Mouse (Mus musculus) ES-E14 (cell line): ENCODE results near the gene Syt8. TPM values are rescaled to one million over a fixed set of nuclear protein-coding genes. Genes with fewer than 3 reads are reported as not detected.

Source experiments
- DNase-seq: peaks from one replicate; pipeline ENCODE4 v3.0.0-alpha.2; 2013; ENCODE audit warnings: low read depth, low spot score
- H3K27ac ChIP-seq: 2 replicates; pipeline ENCODE4 v1.5.1; 2012; ENCODE audit warnings: low read depth, mild to moderate bottlenecking, low read length, moderate library complexity, mixed read lengths; ENCODE audit not compliant: poor library complexity, insufficient read depth, severe bottlenecking
- H3K36me3 ChIP-seq: 2 replicates; pipeline ENCODE4 v1.6.1; 2012; ENCODE audit warnings: mild to moderate bottlenecking, low read length, moderate library complexity, mixed read lengths; ENCODE audit not compliant: control insufficient read depth, poor library complexity, insufficient read depth, severe bottlenecking
- H3K4me1 ChIP-seq, 2 experiments: fragments of 150-350 bp in 1 of 2; sonication (generic) in 1 of 2; 2 replicates each; pipeline ENCODE4 v1.6.1; 2012; ENCODE audit warnings: low read length in 2 of 2, mild to moderate bottlenecking in 1 of 2, mixed read lengths in 1 of 2; ENCODE audit not compliant: control insufficient read depth in 2 of 2, insufficient read depth in 2 of 2, poor library complexity in 1 of 2
- H3K4me3 ChIP-seq, 2 experiments: fragments of 150-350 bp in 1 of 2; sonication (generic) in 1 of 2; 2 replicates each; pipeline ENCODE4 v1.5.1; 2012; ENCODE audit warnings: low read length in 2 of 2, low read depth in 1 of 2, mild to moderate bottlenecking in 1 of 2, mixed read lengths in 1 of 2; ENCODE audit not compliant: insufficient read depth in 1 of 2, poor library complexity in 1 of 2, severe bottlenecking in 1 of 2
- H3K9ac ChIP-seq: 2 replicates; pipeline ENCODE4 v1.6.1; 2012; ENCODE audit warnings: low read depth, mild to moderate bottlenecking, low read length, mixed read lengths; ENCODE audit not compliant: poor library complexity, insufficient read depth, severe bottlenecking
- H3K9me3 ChIP-seq: fragments of 150-350 bp; sonication (generic); 2 replicates; pipeline ENCODE4 v1.6.1; 2012; ENCODE audit warnings: low read depth, mild to moderate bottlenecking, low read length; ENCODE audit not compliant: control insufficient read depth, insufficient read depth
- CHD2 ChIP-seq: IDR thresholded peaks from 2 replicates; pipeline ENCODE4 v1.6.1; 2014; ENCODE audit warnings: mild to moderate bottlenecking, low read depth, low read length, inconsistent platforms
- HCFC1 ChIP-seq: IDR thresholded peaks from 2 replicates; pipeline ENCODE4 v1.6.1; 2012; ENCODE audit warnings: low read length, inconsistent platforms, borderline replicate concordance; ENCODE audit not compliant: insufficient read depth
- MAFK ChIP-seq: IDR thresholded peaks from 2 replicates; pipeline ENCODE4 v1.6.1; 2014; ENCODE audit warnings: mild to moderate bottlenecking, low read depth, low read length, inconsistent platforms; ENCODE audit not compliant: insufficient read depth
- ZC3H11A ChIP-seq: IDR thresholded peaks from 2 replicates; pipeline ENCODE4 v1.6.1; 2012; ENCODE audit warnings: low read depth, mild to moderate bottlenecking, inconsistent platforms, low read length, borderline replicate concordance
- ZNF384 ChIP-seq: IDR thresholded peaks from 2 replicates; pipeline ENCODE4 v1.6.1; 2012; ENCODE audit warnings: low read depth, low read length, inconsistent platforms
- in situ Hi-C, 2 experiments: fragments of 600-800 bp; cut with MboI; formaldehyde crosslinking; loops; one replicate each; pipeline ENCODE4 v1.15.1; 2025; ENCODE audit warnings: low sequenced_read_pairs in 2 of 2, inconsistent platforms in 1 of 2; ENCODE audit not compliant: unreplicated experiment in 2 of 2
- total RNA-seq: library from RNA; depleted of rRNA; stranded (reverse); fragments of 300-350 nt; gene quantifications from 2 replicates; pipeline ENCODE4 v1.2.3, GENCODE M21; 2012

Gene Syt8
- total RNA-seq, 1 experiment, result 0.94 TPM

GRCm38 (mm10) chr7:142474799-142475198 is 40.1 kb downstream of the Syt8 start:
- in situ Hi-C loops, result no loop called here
- no peak for DNase-seq

DNA sequence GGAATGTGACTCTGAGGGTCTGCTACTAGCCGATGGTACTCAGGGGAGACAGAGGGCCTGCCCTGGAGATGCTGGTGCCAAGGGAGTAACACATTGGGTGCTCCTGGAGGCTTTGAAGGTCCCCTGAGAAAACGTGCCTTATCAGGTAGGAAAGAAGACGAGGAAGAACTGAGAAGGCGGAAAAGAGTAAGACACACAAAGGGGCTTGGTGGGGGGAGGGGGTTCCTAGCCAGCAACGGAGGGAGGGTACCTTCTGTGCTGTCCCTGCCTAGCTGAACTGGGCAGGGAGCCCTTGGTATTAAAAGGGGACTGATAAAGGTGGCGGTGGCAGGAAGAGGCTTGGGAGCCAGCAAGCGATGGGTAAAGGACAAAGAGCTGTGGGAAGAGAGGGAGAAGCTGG is 41.0 kb downstream of the Syt8 start:
- Histone ChIP-seq H3K9ac (no peak overlapping the region), H3K4me1 (peaks cover 0 to 3% of the 10 kb centered on the region in 2 experiments; a peak in 1 of 4 replicates), H3K27ac (no peak overlapping the region), H3K36me3 (no peaks in the 10 kb centered on the region), H3K9me3 (no peaks in the 10 kb centered on the region), H3K4me3 (no peak overlapping the region)
- no peak for DNase-seq
- TF ChIP-seq ZC3H11A (no peak), HCFC1 (no peak), CHD2 (no peak), ZNF384 (no peak), MAFK (no peak)
- in situ Hi-C loops, result no loop called here

More at GRCm38 (mm10) chr7:142474799-142475198, 40.1 kb downstream of the Syt8 start:
- H3K36me3 ChIP-seq, result no peaks in the 10 kb centered on the region
- H3K27ac ChIP-seq, result no peak overlapping the region
- peaks cover 0 to 3% of the 10 kb centered on the region in 2 experiments; a peak in 1 of 4 replicates for H3K4me1 ChIP-seq
- TF ChIP-seq HCFC1, result no peak
- no peak for TF ChIP-seq CHD2
- TF ChIP-seq ZNF384, result no peak
- no peak for TF ChIP-seq ZC3H11A
- TF ChIP-seq MAFK, result no peak
- H3K4me3 ChIP-seq, result no peak overlapping the region
- no peak overlapping the region for H3K9ac ChIP-seq
- no peaks in the 10 kb centered on the region for H3K9me3 ChIP-seq

DNA sequence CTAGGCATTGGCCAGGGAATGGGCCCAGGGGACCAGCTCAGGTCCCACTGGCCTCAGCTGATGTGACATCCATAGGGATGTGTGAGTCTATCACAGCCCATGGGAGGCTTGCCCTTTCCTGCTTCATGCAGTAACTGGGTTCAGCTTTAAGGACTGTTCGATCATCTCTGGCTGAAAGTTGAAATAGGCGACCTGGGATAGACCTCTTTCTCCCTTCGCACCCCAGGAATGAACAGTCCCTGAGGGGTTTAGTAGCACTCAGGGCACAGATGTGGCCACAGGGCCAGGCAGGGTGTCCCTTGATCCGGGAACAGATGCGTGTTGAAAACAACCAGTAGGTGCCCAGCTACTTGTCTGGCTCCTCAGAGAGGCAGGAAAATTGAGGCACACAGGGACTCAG is 41.6 kb downstream of the Syt8 start:
- in situ Hi-C loops, result no loop called here
- TF ChIP-seq HCFC1 (no peak), ZC3H11A (no peak), ZNF384 (no peak), CHD2 (no peak), MAFK (no peak)
- Histone ChIP-seq H3K9ac (no peak overlapping the region), H3K9me3 (no peaks in the 10 kb centered on the region), H3K4me1 (no peaks in the 10 kb centered on the region), H3K27ac (no peak overlapping the region), H3K4me3 (no peak overlapping the region), H3K36me3 (no peaks in the 10 kb centered on the region)
- DNase-seq, result no peak

- no peak for DNase-seq
- in situ Hi-C loops, result no loop called here
- H3K4me1 ChIP-seq, result 0 out of 4 replicates have a peak, but pooled peaks cover 0 to under 1% of the 10 kb centered on the region in 2 experiments
- no peaks in the 10 kb centered on the region for H3K9me3 ChIP-seq
- H3K4me3 ChIP-seq, result no peak overlapping the region
- H3K27ac ChIP-seq, result no peak overlapping the region
- H3K9ac ChIP-seq, result no peak overlapping the region
- no peak for TF ChIP-seq CHD2
- TF ChIP-seq MAFK, result no peak
- TF ChIP-seq HCFC1, result no peak
- TF ChIP-seq ZC3H11A, result no peak
- no peak for TF ChIP-seq ZNF384
- H3K36me3 ChIP-seq, result no peaks in the 10 kb centered on the region
These were observed 42.3 kb downstream of the Syt8 start for GRCm38 (mm10) chr7:142476795-142477452.
